Mouse (Mus musculus) forebrain, embryonic 11.5 days (tissue): ENCODE measurements around the gene Ppil1. TPM values are rescaled to one million over a fixed set of nuclear protein-coding genes. Genes with fewer than 3 reads are reported as not detected.
"Not testable (repeated sequence)": the region's sequence is repeated elsewhere in the genome, so short reads cannot be mapped to it uniquely, and the experiment has no call there.

Experiments used
- ATAC-seq: fragments of 200-750 bp; cut with Nextera tagmentation; replicated peaks from 2 replicates; pipeline ENCODE4 v1.8.0; 2017; ENCODE audit warnings: moderate TSS enrichment; ENCODE audit not compliant: low FRiP score
- DNase-seq: peaks from one replicate; pipeline ENCODE4 v3.0.0-alpha.2; 2017; ENCODE audit warnings: low spot score
- H3K27ac ChIP-seq: fragments of 300-500 bp; sonication (generic); 2 replicates; pipeline ENCODE4 v1.5.1; 2014; ENCODE audit warnings: low read depth, low read length
- H3K27me3 ChIP-seq: fragments of 300-500 bp; sonication (generic); 2 replicates; pipeline ENCODE4 v1.6.1; 2014; ENCODE audit warnings: mild to moderate bottlenecking, low read length, mixed read lengths; ENCODE audit not compliant: control insufficient read depth, insufficient read depth
- H3K36me3 ChIP-seq: fragments of 300-500 bp; sonication (generic); 2 replicates; pipeline ENCODE4 v1.6.1; 2014; ENCODE audit warnings: mild to moderate bottlenecking, low read length, moderate library complexity, mixed read lengths; ENCODE audit not compliant: control insufficient read depth, insufficient read depth
- H3K4me1 ChIP-seq: fragments of 300-500 bp; sonication (generic); replicated peaks from 2 replicates; pipeline ENCODE4 v1.6.1; 2014; ENCODE audit warnings: low read length, mixed read lengths; ENCODE audit not compliant: control insufficient read depth, insufficient read depth
- H3K4me2 ChIP-seq: fragments of 300-500 bp; sonication (generic); 2 replicates; pipeline ENCODE4 v1.6.1; 2014; ENCODE audit warnings: low read depth, mild to moderate bottlenecking, low read length, moderate library complexity, mixed read lengths; ENCODE audit not compliant: severe bottlenecking
- H3K4me3 ChIP-seq: fragments of 300-500 bp; sonication (generic); 2 replicates; pipeline ENCODE4 v1.5.1; 2014; ENCODE audit warnings: low read depth, low read length
- H3K9ac ChIP-seq: fragments of 300-500 bp; sonication (generic); 2 replicates; pipeline ENCODE4 v1.6.1; 2014; ENCODE audit warnings: low read length
- H3K9me3 ChIP-seq: fragments of 300-500 bp; sonication (generic); 2 replicates; pipeline ENCODE4 v1.6.1; 2016; ENCODE audit warnings: low read length, mixed read lengths; ENCODE audit not compliant: control insufficient read depth
- WGBS: fragments of 180-500 bp; shearing (Covaris S2); extraction: QIAGEN DNeasy Blood & Tissue Kit; methylation state at CpG from one replicate; pipeline ENCODE4 v1.1.7; 2014; 5-methylcytosine and 5-hydroxymethylcytosine counted together
- polyA plus RNA-seq: library from polyadenylated mRNA; unstranded; fragments of >200 nt; fragmentation: Nextera tagmentation; extraction: Ambion mirVana; gene quantifications from 2 replicates; pipeline ENCODE4 v1.2.1, GENCODE M21; 2014

The Ppil1 gene
- polyA plus RNA-seq, 1 experiment from 2014 or later = 180 TPM

DNA sequence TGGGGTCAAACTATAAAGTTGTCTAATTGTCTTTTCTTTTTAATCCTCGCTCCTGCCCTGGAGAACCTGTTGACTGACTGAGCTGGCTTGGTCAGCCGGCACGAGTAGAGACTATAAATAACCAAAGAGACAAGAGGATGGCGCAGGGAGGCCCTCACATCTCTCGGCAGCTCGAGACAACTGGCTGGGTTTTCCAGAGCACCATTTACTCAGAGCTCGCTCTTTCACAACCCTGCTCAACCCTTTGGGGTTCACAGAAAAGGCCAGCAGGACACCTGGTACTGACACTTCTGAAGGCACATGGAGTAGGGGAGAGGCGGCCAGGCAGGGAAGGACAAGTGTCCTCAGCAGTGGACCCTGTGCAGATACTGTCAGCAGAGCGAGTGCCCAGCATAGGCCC lies 10.3 kb downstream of the Ppil1 start:
- Histone ChIP-seq H3K27ac (no peak overlapping the region), H3K9me3 (no peaks in the 10 kb centered on the region), H3K9ac (no peak overlapping the region), H3K4me1 (no peaks in the 10 kb centered on the region), H3K27me3 (no peaks in the 10 kb centered on the region), H3K36me3 (no peaks in the 10 kb centered on the region; the same call in 1 of the 2 replicates), H3K4me3 (no peak overlapping the region), H3K4me2 (no peak overlapping the region)
- ATAC-seq (no peak), DNase-seq (no peak)
- 92% methylated on average over 9 of the region's 9 CpGs for WGBS

DNA sequence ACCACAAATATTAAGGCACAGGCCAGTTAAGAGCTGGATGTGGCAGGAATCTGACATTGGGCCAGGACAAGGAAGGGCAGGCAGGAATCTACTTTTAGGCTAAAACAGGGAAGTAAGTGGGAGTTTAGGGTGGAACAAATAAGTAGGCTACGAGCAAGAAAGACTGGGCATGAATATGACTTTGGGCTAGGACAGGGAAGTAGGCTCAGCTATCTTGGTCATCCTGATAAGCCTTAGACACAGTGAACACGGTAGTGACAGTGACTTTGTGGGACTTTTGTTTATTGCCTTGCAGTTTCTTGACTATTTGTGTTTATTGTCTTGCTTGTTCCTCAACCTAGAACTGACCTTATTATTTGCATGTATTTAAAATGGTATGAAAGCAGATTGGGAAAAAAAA lies 10.8 kb downstream of the Ppil1 start:
- H3K4me3 ChIP-seq = no peak overlapping the region
- no peak overlapping the region for H3K27ac ChIP-seq
- no peaks in the 10 kb centered on the region for H3K27me3 ChIP-seq
- no peak overlapping the region for H3K4me2 ChIP-seq
- no peak for DNase-seq
- WGBS = 97% methylated on average over 2 of the region's 2 CpGs
- H3K9me3 ChIP-seq = no peaks in the 10 kb centered on the region
- H3K4me1 ChIP-seq = no peaks in the 10 kb centered on the region
- H3K36me3 ChIP-seq = no peaks in the 10 kb centered on the region; the same call in 1 of the 2 replicates
- ATAC-seq = no peak
- no peak overlapping the region for H3K9ac ChIP-seq

- Histone ChIP-seq H3K4me2 (no peak overlapping the region), H3K27ac (no peak overlapping the region), H3K4me1 (no peaks in the 10 kb centered on the region), H3K4me3 (no peak overlapping the region), H3K27me3 (no peaks in the 10 kb centered on the region), H3K9ac (no peak overlapping the region), H3K9me3 (no peaks in the 10 kb centered on the region), H3K36me3 (no peaks in the 10 kb centered on the region; the same call in 1 of the 2 replicates)
- WGBS = 88% methylated on average over 15 of the region's 15 CpGs
- ATAC-seq (no peak), DNase-seq (no peak)
Measured at GRCm38 (mm10) chr17:29251608-29252390, 12.2 kb downstream of the Ppil1 start.

DNA sequence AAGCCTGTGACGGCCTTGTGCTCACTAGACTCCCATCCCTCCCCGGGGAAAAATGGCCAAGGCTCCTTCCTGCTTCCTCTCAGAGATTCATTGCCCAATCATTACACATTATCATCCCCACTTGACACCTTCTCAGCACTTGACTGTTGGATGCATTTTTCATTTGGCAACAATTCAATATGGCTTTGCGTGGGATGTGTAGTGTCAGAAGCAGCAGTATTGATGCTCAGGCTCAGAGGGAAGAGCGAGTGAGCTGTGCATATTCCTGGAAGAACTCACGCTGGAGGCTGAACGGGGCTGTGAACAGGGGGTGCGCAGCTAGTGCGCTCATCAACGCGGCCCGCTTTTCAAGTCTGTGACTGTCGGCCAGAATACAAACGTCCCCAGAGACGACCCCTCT lies 13.0 kb downstream of the Ppil1 start:
- 90% methylated on average over 14 of the region's 14 CpGs for WGBS
- not testable (repeated sequence) for H3K9ac ChIP-seq, ATAC-seq, H3K9me3 ChIP-seq, H3K36me3 ChIP-seq, H3K4me3 ChIP-seq, DNase-seq, H3K4me1 ChIP-seq, H3K27ac ChIP-seq, H3K4me2 ChIP-seq, H3K27me3 ChIP-seq

DNA sequence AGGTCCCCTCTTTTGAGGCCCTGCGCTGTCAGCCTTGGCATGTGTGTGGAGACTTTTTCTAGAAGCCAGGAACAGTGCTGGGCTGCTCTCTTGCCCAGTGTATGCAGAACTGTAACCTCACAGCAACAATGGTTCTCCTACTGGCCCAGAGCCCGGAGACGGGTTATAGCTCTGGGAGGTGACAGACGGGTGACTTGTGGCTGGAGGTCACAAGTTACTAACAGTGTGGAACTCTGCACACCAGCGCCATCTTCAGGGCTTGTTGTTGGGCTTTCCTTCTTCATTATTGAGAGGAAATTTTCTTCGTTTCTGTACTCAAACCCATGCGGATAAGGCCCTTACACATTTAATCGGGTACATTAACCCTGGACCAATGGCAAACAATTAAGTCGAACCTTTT lies 14.5 kb downstream of the Ppil1 start:
- 71% methylated on average over 9 of the region's 9 CpGs for WGBS
- Histone ChIP-seq H3K9ac (no peak overlapping the region), H3K4me1 (peaks cover 9% of the 10 kb centered on the region), H3K27ac (no peak overlapping the region), H3K4me2 (no peak overlapping the region), H3K4me3 (no peak overlapping the region), H3K27me3 (no peaks in the 10 kb centered on the region), H3K9me3 (no peaks in the 10 kb centered on the region), H3K36me3 (no peaks in the 10 kb centered on the region; the same call in 1 of the 2 replicates)
- ATAC-seq (no peak), DNase-seq (no peak)

GRCm38 (mm10) chr17:29247881-29248280 lies 16.1 kb downstream of the Ppil1 start:
- no peak overlapping the region for H3K9ac ChIP-seq
- H3K4me1 ChIP-seq = peaks cover 9% of the 10 kb centered on the region
- H3K27me3 ChIP-seq = no peaks in the 10 kb centered on the region
- DNase-seq (no peak), ATAC-seq (no peak)
- no peak overlapping the region for H3K4me2 ChIP-seq
- no peak overlapping the region for H3K4me3 ChIP-seq
- no peaks in the 10 kb centered on the region; the same call in 1 of the 2 replicates for H3K36me3 ChIP-seq
- no peak overlapping the region for H3K27ac ChIP-seq
- WGBS = 86% methylated on average over 13 of the region's 13 CpGs
- no peaks in the 10 kb centered on the region for H3K9me3 ChIP-seq

DNA sequence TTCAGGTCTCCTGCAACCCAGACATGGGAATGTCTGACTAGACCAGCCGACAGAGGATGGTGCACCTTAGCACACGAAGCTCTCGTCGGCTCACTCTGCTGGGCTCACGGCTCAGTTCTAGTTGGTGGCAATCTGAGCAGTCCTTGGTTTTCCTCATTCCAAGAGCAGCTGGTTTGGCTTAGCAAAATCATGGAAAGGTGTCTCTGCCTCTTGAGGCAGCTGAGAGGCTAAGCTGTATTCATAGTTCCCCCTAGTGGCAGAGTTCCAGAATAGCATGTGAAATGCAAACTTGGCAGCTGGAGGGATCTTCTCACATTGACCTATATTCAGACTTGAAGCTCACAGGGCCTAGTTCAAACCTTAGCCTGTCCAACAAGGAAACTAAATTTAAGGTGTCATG lies 17.4 kb downstream of the Ppil1 start:
- no peaks in the 10 kb centered on the region for H3K27me3 ChIP-seq
- H3K9me3 ChIP-seq = no peaks in the 10 kb centered on the region
- H3K27ac ChIP-seq = no peak overlapping the region
- H3K9ac ChIP-seq = no peak overlapping the region
- H3K4me2 ChIP-seq = no peak overlapping the region
- 31% methylated on average over 5 of the region's 5 CpGs for WGBS
- ATAC-seq = peak; percentile 49
- peaks cover 9% of the 10 kb centered on the region for H3K4me1 ChIP-seq
- H3K4me3 ChIP-seq = no peak overlapping the region
- H3K36me3 ChIP-seq = no peaks in the 10 kb centered on the region; the same call in 1 of the 2 replicates
- DNase-seq = no peak

GRCm38 (mm10) chr17:29245725-29246124 lies 18.3 kb downstream of the Ppil1 start:
- DNase-seq = no peak
- 28% methylated on average over 7 of the region's 7 CpGs for WGBS
- no peak overlapping the region for H3K9ac ChIP-seq

GRCm38 (mm10) chr17:29244912-29245311 lies 19.1 kb downstream of the Ppil1 start:
- H3K27ac ChIP-seq = no peak overlapping the region

More at GRCm38 (mm10) chr17:29245725-29246124, 18.3 kb downstream of the Ppil1 start:
- Histone ChIP-seq H3K4me2 (no peak overlapping the region), H3K27me3 (no peaks in the 10 kb centered on the region), H3K4me1 (peaks cover 9% of the 10 kb centered on the region), H3K27ac (no peak overlapping the region), H3K9me3 (no peaks in the 10 kb centered on the region), H3K4me3 (no peak overlapping the region), H3K36me3 (no peaks in the 10 kb centered on the region; the same call in 1 of the 2 replicates)
- peak; percentile 44; the same call in 1 of the 2 replicates for ATAC-seq

More at GRCm38 (mm10) chr17:29244912-29245311, 19.1 kb downstream of the Ppil1 start:
- ATAC-seq (no peak), DNase-seq (no peak)
- Histone ChIP-seq H3K4me1 (peaks cover 9% of the 10 kb centered on the region), H3K27me3 (no peaks in the 10 kb centered on the region), H3K4me3 (no peak overlapping the region), H3K9ac (peak overlapping the region; percentile 20; the same call in 1 of the 2 replicates), H3K4me2 (no peak overlapping the region), H3K36me3 (no peaks in the 10 kb centered on the region), H3K9me3 (no peaks in the 10 kb centered on the region)
- 35% methylated on average over 12 of the region's 12 CpGs for whole genome bisulfite sequencing
